Mouse (Mus musculus): Measurements from ENCODE around the gene Vcam1. TPM values are rescaled to one million over a fixed set of nuclear protein-coding genes. Genes with fewer than 3 reads are reported as not detected.

Gene Vcam1
- polyA plus RNA-seq, 1 experiment: 51.8 TPM

DNA sequence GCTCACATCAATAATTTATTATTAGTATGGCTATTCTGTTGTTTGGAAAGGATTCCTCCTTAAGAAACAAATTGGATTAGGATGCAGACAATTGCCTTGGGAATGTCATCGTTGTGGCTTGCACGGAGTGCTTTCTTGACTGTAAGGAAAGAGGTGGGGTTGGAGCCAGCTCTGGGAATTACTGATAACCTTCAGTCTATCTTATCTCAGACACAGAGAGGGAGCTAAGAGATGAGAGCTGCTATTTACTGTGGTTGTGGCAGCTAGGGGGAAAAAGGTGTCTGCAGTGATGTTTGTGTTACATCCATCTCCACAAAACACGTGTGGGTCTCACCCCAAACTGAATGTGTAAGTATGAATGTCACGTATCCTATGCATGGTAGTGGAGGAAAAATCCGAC, 9.5 kb upstream of the Vcam1 start:
- Histone ChIP-seq H3K36me3 (ENCODE audit: control insufficient read depth, insufficient read depth, low read length) (no peaks in the 10 kb centered on the region), H3K4me3 (ENCODE audit: extremely low read depth, insufficient read depth, insufficient read length) (no peak overlapping the region), H3K27ac (ENCODE audit: insufficient read depth, low read length) (no peak overlapping the region), H3K27me3 (ENCODE audit: control insufficient read depth, insufficient read depth, low read length) (no peaks in the 10 kb centered on the region), H3K4me1 (ENCODE audit: control insufficient read depth, insufficient read depth, insufficient read length) (no peaks in the 10 kb centered on the region)
- TF ChIP-seq POLR2A (IDR thresholded peaks at IDR 0.05; ENCODE audit: low read depth, low read length): no peak
- no peak for TF ChIP-seq CTCF (IDR thresholded peaks at IDR 0.05; ENCODE audit: extremely low read depth, insufficient read depth, insufficient read length, insufficient replicate concordance)
- DNase-seq (ENCODE audit: low read depth in 1 of 2, low spot score in 2 of 2): no peak
- WGBS: 81% methylated on average over 5 of the region's 5 CpGs

DNA sequence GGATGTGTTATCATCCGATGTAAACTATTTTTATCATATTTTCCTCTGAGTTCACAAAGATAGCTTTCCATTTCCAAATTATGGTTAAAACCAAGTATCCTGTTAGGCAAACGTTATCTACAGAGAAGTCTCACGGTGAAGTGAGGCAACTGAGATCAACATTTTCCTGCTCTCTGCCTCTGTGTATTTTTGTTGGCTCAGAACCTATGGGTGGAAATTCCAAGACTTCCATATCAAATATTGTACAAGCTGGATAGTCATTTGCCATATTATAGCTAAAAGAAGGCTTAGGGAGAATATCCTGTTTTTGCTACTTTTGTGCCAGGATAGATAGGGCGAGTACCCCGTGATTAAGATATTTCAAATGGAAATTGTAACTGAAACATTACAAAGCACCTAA, 8.6 kb upstream of the Vcam1 start:
- no peak overlapping the region for H3K4me3 ChIP-seq (ENCODE audit: extremely low read depth, insufficient read depth, insufficient read length)
- WGBS: 79% methylated on average over 5 of the region's 5 CpGs
- no peak overlapping the region for H3K27ac ChIP-seq (ENCODE audit: insufficient read depth, low read length)
- TF ChIP-seq CTCF (IDR thresholded peaks at IDR 0.05; ENCODE audit: extremely low read depth, insufficient read depth, insufficient read length, insufficient replicate concordance) (no peak), POLR2A (IDR thresholded peaks at IDR 0.05; ENCODE audit: low read depth, low read length) (no peak)
- no peak for DNase-seq (ENCODE audit: low read depth in 1 of 2, low spot score in 2 of 2)
- no peaks in the 10 kb centered on the region for H3K36me3 ChIP-seq (ENCODE audit: control insufficient read depth, insufficient read depth, low read length)
- H3K4me1 ChIP-seq (ENCODE audit: control insufficient read depth, insufficient read depth, insufficient read length): no peaks in the 10 kb centered on the region
- H3K27me3 ChIP-seq (ENCODE audit: control insufficient read depth, insufficient read depth, low read length): no peaks in the 10 kb centered on the region

DNA sequence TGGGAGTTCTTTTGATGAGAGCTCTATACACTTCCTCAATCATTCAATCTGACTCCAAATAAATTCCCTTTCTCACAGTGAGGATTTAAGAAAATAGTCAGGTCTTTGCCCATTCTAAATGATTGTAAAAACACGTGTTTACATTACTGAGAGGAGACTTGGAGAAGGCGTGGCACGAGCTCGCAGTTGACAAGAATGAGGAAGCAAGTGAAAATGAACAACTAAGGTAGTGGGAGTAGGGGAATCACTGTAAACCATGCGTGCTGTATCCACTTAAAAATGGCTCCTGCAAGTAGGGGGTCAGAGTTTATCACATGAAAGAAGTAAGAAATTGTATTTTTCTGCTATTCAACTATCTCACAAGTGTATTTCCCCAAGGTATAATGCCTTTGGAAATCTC, 3.9 kb upstream of the Vcam1 start:
- TF ChIP-seq CTCF (IDR thresholded peaks at IDR 0.05; ENCODE audit: extremely low read depth, insufficient read depth, insufficient read length, insufficient replicate concordance) (no peak), POLR2A (IDR thresholded peaks at IDR 0.05; ENCODE audit: low read depth, low read length) (no peak)
- Histone ChIP-seq H3K27me3 (ENCODE audit: control insufficient read depth, insufficient read depth, low read length) (no peaks in the 10 kb centered on the region), H3K4me1 (ENCODE audit: control insufficient read depth, insufficient read depth, insufficient read length) (no peaks in the 10 kb centered on the region), H3K36me3 (ENCODE audit: control insufficient read depth, insufficient read depth, low read length) (no peaks in the 10 kb centered on the region), H3K4me3 (ENCODE audit: extremely low read depth, insufficient read depth, insufficient read length) (no peak overlapping the region), H3K27ac (ENCODE audit: insufficient read depth, low read length) (no peak overlapping the region)
- 51% methylated on average over 5 of the region's 5 CpGs for WGBS
- no peak for DNase-seq (ENCODE audit: low read depth in 1 of 2, low spot score in 2 of 2)

DNA sequence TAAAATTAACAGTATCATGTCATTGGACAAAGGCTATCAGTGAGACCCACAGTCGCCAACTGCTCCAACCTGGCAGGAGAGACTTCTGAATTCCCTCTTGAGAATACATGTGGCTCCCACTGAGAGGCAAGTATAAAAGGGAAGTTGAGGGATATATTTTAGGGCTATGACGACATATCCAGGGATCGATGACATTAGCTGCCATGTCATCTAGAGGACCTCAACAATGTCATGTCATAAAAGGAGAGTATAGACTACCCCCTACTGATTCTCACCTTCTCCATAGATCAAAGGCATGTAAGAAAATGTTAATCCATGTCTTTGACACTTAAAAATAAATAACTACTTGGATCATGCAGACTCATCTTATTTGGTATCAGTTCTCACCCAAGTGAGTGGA, 1.2 kb upstream of the Vcam1 start:
- H3K4me1 ChIP-seq (ENCODE audit: control insufficient read depth, insufficient read depth, insufficient read length): no peaks in the 10 kb centered on the region
- WGBS: 78% methylated on average over 3 of the region's 3 CpGs
- no peak overlapping the region for H3K27ac ChIP-seq (ENCODE audit: insufficient read depth, low read length)
- no peaks in the 10 kb centered on the region for H3K36me3 ChIP-seq (ENCODE audit: control insufficient read depth, insufficient read depth, low read length)
- H3K4me3 ChIP-seq (ENCODE audit: extremely low read depth, insufficient read depth, insufficient read length): no peak overlapping the region
- H3K27me3 ChIP-seq (ENCODE audit: control insufficient read depth, insufficient read depth, low read length): no peaks in the 10 kb centered on the region
- DNase-seq (ENCODE audit: low read depth in 1 of 2, low spot score in 2 of 2): no peak
- no peak for TF ChIP-seq CTCF (IDR thresholded peaks at IDR 0.05; ENCODE audit: extremely low read depth, insufficient read depth, insufficient read length, insufficient replicate concordance)
- no peak for TF ChIP-seq POLR2A (IDR thresholded peaks at IDR 0.05; ENCODE audit: low read depth, low read length)

DNA sequence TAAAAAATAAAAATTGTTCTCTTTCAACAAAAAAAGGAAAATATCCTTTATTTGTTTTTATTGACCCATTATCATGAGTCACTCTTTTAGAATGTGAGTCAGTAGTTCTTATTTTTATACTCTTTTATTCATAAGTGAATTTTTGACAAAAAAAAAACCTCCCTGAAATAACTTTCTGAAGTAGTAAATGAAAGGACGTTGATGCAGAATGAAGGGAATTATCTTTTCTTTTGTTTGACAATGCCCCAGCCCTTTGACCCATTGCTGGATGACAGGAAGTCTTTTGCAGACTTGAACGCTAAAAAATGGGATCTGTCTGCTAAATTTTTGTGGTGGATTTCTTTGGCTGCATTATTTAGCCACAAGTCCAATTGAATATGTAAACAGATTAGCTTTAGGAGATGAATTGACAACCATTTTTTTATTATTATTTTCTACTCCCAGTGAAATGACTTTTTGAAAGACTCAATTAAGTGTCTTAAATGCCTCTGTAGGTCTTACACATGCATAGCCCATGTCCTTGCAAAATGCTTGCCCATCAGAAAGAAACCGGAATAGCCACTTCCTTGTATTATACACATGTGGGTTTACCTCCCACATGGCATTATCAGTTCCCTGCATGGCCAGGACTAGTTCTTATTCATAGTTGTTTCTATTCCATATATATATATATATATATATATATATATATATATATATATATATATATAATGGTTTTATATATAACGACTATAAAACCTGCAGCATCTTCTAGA, 530 bp upstream of the Vcam1 start:
- Histone ChIP-seq H3K4me3 (ENCODE audit: extremely low read depth, insufficient read depth, insufficient read length) (no peak overlapping the region), H3K4me1 (ENCODE audit: control insufficient read depth, insufficient read depth, insufficient read length) (no peaks in the 10 kb centered on the region), H3K27me3 (ENCODE audit: control insufficient read depth, insufficient read depth, low read length) (no peaks in the 10 kb centered on the region), H3K27ac (ENCODE audit: insufficient read depth, low read length) (no peak overlapping the region), H3K36me3 (ENCODE audit: control insufficient read depth, insufficient read depth, low read length) (no peaks in the 10 kb centered on the region)
- no peak for TF ChIP-seq CTCF (IDR thresholded peaks at IDR 0.05; ENCODE audit: extremely low read depth, insufficient read depth, insufficient read length, insufficient replicate concordance)
- no peak for DNase-seq (ENCODE audit: low read depth in 1 of 2, low spot score in 2 of 2)
- 52% methylated on average over 4 of the region's 4 CpGs for WGBS

DNA sequence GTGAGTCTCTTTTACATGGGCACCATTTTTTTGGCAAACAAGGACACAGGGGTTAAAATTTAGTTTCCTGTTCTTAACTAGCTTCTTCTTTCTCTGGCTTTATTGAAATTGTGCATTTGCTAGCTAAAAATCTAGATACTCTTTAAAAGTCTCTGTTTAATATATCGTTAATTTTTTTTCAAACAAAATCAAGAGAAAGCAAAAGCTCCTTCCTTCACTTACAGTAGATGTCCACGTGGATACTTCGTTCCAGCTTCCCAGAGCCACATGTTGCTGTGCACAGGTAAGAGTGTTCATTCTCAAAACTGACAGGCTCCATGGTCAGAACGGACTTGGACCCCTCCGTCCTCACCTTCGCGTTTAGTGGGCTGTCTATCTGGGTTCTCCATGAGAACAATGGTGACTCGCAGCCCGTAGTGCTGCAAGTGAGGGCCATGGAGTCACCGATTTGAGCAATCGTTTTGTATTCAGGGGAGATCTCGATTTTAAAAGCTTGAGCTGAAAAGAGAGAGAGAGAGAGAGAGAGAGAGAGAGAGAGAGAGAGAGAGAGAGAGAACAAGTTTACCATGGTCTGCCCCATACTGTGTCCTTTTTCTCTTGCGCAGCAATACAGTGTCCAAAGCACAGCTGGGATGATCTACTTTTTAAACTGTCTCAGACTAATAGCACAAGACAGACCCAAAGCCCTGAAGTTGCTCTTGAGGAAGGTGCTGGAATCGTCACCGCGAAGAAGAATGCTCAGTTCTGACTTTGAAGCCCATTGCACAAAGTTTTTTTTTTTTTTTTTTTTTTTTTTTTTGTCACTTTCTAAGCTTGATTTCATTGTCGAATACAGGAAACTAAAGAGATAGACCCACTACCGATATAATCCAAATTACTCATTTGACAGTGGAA, 930 bp downstream of the Vcam1 start:
- Histone ChIP-seq H3K27ac (ENCODE audit: insufficient read depth, low read length) (peak overlapping the region; percentile 57), H3K27me3 (ENCODE audit: control insufficient read depth, insufficient read depth, low read length) (no peaks in the 10 kb centered on the region), H3K4me1 (ENCODE audit: control insufficient read depth, insufficient read depth, insufficient read length) (no peaks in the 10 kb centered on the region), H3K36me3 (ENCODE audit: control insufficient read depth, insufficient read depth, low read length) (no peaks in the 10 kb centered on the region), H3K4me3 (ENCODE audit: extremely low read depth, insufficient read depth, insufficient read length) (peak overlapping the region; percentile 46)
- TF ChIP-seq CTCF (IDR thresholded peaks at IDR 0.05; ENCODE audit: extremely low read depth, insufficient read depth, insufficient read length, insufficient replicate concordance): no peak
- no peak for TF ChIP-seq POLR2A (IDR thresholded peaks at IDR 0.05; ENCODE audit: low read depth, low read length)
- WGBS: 80% methylated on average over 18 of the region's 18 CpGs
- DNase-seq (ENCODE audit: low read depth in 1 of 2, low spot score in 2 of 2): no peak

DNA sequence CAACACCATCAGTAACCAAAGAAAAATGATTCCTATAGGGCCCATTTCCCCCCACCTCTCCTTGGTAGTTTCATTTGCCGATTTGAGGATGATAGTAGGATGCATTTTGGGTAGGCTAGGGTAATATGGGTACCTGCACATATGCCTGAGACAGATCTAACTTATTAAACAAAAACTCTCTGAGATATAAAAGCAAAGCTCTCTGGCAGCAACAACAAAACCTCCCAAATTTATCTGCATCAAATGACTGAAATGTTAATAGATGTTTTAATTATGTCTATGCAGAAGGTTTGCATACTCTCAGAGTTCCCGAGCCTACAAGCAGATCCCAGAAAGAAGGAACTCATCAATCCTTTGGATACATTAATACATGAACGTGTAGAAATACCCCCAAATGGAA, 1.7 kb downstream of the Vcam1 start:
- H3K4me3 ChIP-seq (ENCODE audit: extremely low read depth, insufficient read depth, insufficient read length): peak overlapping the region; percentile 23

More for the DNA sequence above, 1.7 kb downstream of the Vcam1 start:
- Histone ChIP-seq H3K27ac (ENCODE audit: insufficient read depth, low read length) (no peak overlapping the region), H3K4me1 (ENCODE audit: control insufficient read depth, insufficient read depth, insufficient read length) (no peaks in the 10 kb centered on the region), H3K27me3 (ENCODE audit: control insufficient read depth, insufficient read depth, low read length) (no peaks in the 10 kb centered on the region), H3K36me3 (ENCODE audit: control insufficient read depth, insufficient read depth, low read length) (no peaks in the 10 kb centered on the region)
- TF ChIP-seq POLR2A (IDR thresholded peaks at IDR 0.05; ENCODE audit: low read depth, low read length) (no peak), CTCF (IDR thresholded peaks at IDR 0.05; ENCODE audit: extremely low read depth, insufficient read depth, insufficient read length, insufficient replicate concordance) (no peak)
- DNase-seq (ENCODE audit: low read depth in 1 of 2, low spot score in 2 of 2): no peak
- 71% methylated on average over 3 of the region's 3 CpGs for WGBS
